Mouse (Mus musculus): Measurements from ENCODE around the gene Prr19. TPM values are rescaled to one million over a fixed set of nuclear protein-coding genes. Genes with fewer than 3 reads are reported as not detected.
"Not testable (repeated sequence)": the region's sequence is repeated elsewhere in the genome, so short reads cannot be mapped to it uniquely, and the experiment has no call there.

The Prr19 gene
- under 1 TPM; 0.27 to 0.30 TPM for total RNA-seq (2021)
- long read RNA-seq, partial matches to known transcripts, result 0 of 1 reads
- long read RNA-seq, other reads (novel, unspliced or antisense), result 0 of 1 reads

- DNase-seq (ENCODE audit: low spot score in 2 of 2), result no peak
These were observed at the start of gene Prr19 for GRCm38 (mm10) chr7:25301063-25301462. Gene Prr19, plus strand, starts transcription at chr7:25301411.

- DNase-seq (ENCODE audit: low spot score in 2 of 2), result peak in 1 of 2 experiments; percentile 23
These were observed 49.4 kb upstream of the Prr19 start for GRCm38 (mm10) chr7:25251822-25252221.

- no peak for DNase-seq (ENCODE audit: low spot score in 2 of 2)
These were observed 39.3 kb upstream of the Prr19 start for GRCm38 (mm10) chr7:25261896-25262295.

- no peak for DNase-seq (ENCODE audit: low spot score in 2 of 2)
These were observed 37.0 kb upstream of the Prr19 start for GRCm38 (mm10) chr7:25263968-25264870.

GRCm38 (mm10) chr7:25265743-25266142, 35.5 kb upstream of the Prr19 start:
- not testable (repeated sequence) for DNase-seq (ENCODE audit: low spot score in 2 of 2)

GRCm38 (mm10) chr7:25266180-25266962, 34.8 kb upstream of the Prr19 start:
- DNase-seq (ENCODE audit: low spot score in 2 of 2), result no peak

- peak; percentile 98 for DNase-seq (ENCODE audit: low spot score in 2 of 2)
These were observed 33.9 kb upstream of the Prr19 start, which contains the start of gene Cic for GRCm38 (mm10) chr7:25267301-25267750. Gene Cic, plus strand, starts transcription at chr7:25267704.

- DNase-seq (ENCODE audit: low spot score in 2 of 2), result peak; percentile 97 to 99
These were observed 33.3 kb upstream of the Prr19 start for GRCm38 (mm10) chr7:25267751-25268463.

- DNase-seq (ENCODE audit: low spot score in 2 of 2), result no peak
These were observed 32.6 kb upstream of the Prr19 start for GRCm38 (mm10) chr7:25268588-25268987.

GRCm38 (mm10) chr7:25269029-25269428, 32.2 kb upstream of the Prr19 start:
- DNase-seq (ENCODE audit: low spot score in 2 of 2), result no peak

- peak; percentile 9 to 12 for DNase-seq (ENCODE audit: low spot score in 2 of 2)
These were observed 31.5 kb upstream of the Prr19 start for GRCm38 (mm10) chr7:25269545-25270271.

- peak in 1 of 2 experiments; percentile 11 for DNase-seq (ENCODE audit: low spot score in 2 of 2)
These were observed 30.3 kb upstream of the Prr19 start for GRCm38 (mm10) chr7:25270652-25271633.

GRCm38 (mm10) chr7:25271651-25272444, 29.4 kb upstream of the Prr19 start:
- no peak for DNase-seq (ENCODE audit: low spot score in 2 of 2)

GRCm38 (mm10) chr7:25272445-25273258, 28.6 kb upstream of the Prr19 start:
- DNase-seq (ENCODE audit: low spot score in 2 of 2), result no peak

- DNase-seq (ENCODE audit: low spot score in 2 of 2), result peak in 1 of 2 experiments; percentile 10
These were observed 27.7 kb upstream of the Prr19 start for GRCm38 (mm10) chr7:25273259-25274241.

GRCm38 (mm10) chr7:25274571-25274970, 26.6 kb upstream of the Prr19 start:
- no peak for DNase-seq (ENCODE audit: low spot score in 2 of 2)
